Mouse (Mus musculus) liver, adult (tissue): Measurements from ENCODE around the gene Pip4k2c.

Experiments used
- GATA4 ChIP-seq: IDR thresholded peaks from 2 replicates; pipeline ENCODE4 v1.6.1; 2014; ENCODE audit warnings: mild to moderate bottlenecking, low read length; ENCODE audit not compliant: insufficient replicate concordance

The Pip4k2c gene

GRCm38 (mm10) chr10:127167614-127168192, 43.7 kb downstream of the Pip4k2c start:
- no peak for TF ChIP-seq GATA4

- no peak for TF ChIP-seq GATA4
Measured at GRCm38 (mm10) chr10:127166771-127167613, 44.4 kb downstream of the Pip4k2c start.

- TF ChIP-seq GATA4: no peak
Measured at GRCm38 (mm10) chr10:127166404-127166715, 45.0 kb downstream of the Pip4k2c start.

GRCm38 (mm10) chr10:127165654-127166403, 45.6 kb downstream of the Pip4k2c start:
- no peak for TF ChIP-seq GATA4

- TF ChIP-seq GATA4: no peak
Measured at GRCm38 (mm10) chr10:127165354-127165653, 46.1 kb downstream of the Pip4k2c start.

- TF ChIP-seq GATA4: peak; percentile 15; the same call in 1 of the 2 replicates
Measured at GRCm38 (mm10) chr10:127164631-127165353, 46.6 kb downstream of the Pip4k2c start, which contains the start of gene B4galnt1. TSS of gene B4galnt1 (plus strand) at chr10:127165225.

GRCm38 (mm10) chr10:127164190-127164589, 47.2 kb downstream of the Pip4k2c start:
- no peak for TF ChIP-seq GATA4

GRCm38 (mm10) chr10:127160728-127161127, 50.7 kb downstream of the Pip4k2c start:
- no peak for TF ChIP-seq GATA4

- TF ChIP-seq GATA4: no peak
Measured at GRCm38 (mm10) chr10:127160081-127160480, 51.3 kb downstream of the Pip4k2c start.

GRCm38 (mm10) chr10:127158471-127158870, 52.9 kb downstream of the Pip4k2c start:
- no peak for TF ChIP-seq GATA4

- no peak for TF ChIP-seq GATA4
Measured at GRCm38 (mm10) chr10:127156511-127156910, 54.9 kb downstream of the Pip4k2c start.

- TF ChIP-seq GATA4: no peak
Measured at GRCm38 (mm10) chr10:127156089-127156488, 55.3 kb downstream of the Pip4k2c start.

- TF ChIP-seq GATA4: no peak
Measured at GRCm38 (mm10) chr10:127154652-127155051, 56.7 kb downstream of the Pip4k2c start.

GRCm38 (mm10) chr10:127154241-127154640, 57.1 kb downstream of the Pip4k2c start:
- no peak for TF ChIP-seq GATA4

- TF ChIP-seq GATA4: no peak
Measured at GRCm38 (mm10) chr10:127153323-127153722, 58.1 kb downstream of the Pip4k2c start.
